Mouse (Mus musculus): ENCODE measurements around the gene Cyp26b1.

The Cyp26b1 gene

DNA sequence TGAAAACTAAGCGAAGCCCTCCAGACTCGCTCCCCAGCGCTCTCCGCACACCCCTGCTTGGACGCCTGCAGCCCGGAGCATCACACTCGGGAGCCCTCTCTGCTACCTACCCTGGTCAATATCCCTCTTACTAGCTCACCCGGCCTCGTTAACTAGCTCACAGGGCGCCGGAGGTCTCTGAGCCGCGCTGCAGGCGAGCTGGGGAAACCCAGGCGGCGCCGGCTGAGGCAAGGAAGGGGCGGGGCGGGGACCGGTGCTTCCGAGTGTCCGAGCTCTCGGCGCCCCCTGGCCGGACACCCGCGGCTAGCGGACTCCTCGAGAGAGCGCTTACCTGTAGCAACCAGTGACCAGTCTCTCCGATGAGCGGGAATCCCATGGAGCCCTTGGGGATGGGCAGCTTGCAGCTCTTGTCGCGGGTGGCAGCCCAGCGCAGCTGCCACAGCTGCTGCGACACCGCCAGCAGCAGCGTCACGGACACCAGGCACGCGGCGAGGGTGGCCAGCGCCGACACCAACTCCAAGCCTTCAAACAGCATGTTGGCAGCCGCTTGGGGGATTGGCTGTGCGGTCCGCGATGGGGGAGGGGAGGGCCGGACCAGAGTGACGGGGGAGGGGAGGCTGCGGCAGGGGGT, 6.1 kb downstream of the Cyp26b1 start:
- DNase-seq (ENCODE audit: low read depth) = peak; percentile 74

DNA sequence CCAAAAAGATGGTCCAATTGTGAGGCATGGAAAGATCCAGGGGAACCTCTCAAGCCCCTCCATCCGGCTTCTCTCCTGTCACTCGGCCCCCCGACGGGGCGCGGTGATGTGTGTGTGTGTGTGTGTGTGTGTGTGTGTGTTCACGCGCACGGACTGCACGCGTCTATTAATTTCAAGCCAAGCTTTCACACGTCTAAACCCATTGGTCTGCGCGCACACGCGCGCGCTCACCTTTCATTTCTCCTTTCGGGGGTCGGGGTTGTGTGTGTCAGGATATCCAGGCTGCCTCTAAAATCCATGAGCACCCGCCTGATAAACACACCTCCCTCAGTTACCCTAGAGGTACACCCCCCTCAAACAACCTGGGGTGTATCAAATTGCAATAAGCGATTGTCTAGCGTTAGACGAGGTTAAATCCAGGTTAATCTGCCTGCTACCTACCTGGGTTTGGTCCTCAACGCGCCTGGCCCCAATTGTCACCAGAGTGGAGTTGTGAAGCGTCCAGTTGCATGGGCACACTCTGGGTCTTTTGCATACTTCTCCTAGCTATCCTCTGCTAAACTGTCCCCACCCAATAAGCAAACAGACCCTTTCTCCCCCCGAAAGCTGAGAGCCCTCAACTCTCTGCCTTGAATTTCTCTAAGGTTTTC, 7.0 kb downstream of the Cyp26b1 start:
- DNase-seq (ENCODE audit: low read depth) = peak; percentile 6

DNA sequence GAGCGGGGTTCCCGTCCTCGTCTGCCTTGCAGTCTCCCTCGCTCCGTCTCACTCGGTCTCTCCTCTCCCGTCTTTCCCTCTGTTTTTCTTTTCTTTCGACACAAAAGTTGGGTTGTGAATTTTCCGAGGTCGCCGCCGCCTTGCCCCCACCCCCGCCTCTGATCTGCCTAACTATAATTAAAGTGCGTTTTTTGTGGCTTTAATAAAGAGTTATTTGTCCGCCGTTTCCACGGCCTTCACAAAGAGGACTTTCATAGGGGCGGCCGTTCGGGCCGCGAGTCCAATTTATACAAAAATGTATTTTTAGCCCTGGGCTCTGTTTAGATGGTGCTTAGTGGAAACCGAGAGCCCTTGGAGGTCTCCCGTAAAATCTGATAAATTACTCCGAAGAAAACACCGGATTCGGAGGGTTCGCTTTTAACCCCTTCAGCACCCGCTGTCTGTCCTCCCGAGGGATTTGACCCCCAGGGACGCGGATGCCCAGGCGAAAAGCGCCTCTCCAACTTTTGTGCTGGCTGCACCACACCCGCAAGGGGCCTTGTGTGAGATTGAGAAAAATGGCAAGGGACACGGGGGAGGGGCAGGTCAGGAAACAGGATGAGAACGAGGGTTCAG, 7.9 kb downstream of the Cyp26b1 start:
- DNase-seq (ENCODE audit: low read depth) = peak; percentile 21

DNA sequence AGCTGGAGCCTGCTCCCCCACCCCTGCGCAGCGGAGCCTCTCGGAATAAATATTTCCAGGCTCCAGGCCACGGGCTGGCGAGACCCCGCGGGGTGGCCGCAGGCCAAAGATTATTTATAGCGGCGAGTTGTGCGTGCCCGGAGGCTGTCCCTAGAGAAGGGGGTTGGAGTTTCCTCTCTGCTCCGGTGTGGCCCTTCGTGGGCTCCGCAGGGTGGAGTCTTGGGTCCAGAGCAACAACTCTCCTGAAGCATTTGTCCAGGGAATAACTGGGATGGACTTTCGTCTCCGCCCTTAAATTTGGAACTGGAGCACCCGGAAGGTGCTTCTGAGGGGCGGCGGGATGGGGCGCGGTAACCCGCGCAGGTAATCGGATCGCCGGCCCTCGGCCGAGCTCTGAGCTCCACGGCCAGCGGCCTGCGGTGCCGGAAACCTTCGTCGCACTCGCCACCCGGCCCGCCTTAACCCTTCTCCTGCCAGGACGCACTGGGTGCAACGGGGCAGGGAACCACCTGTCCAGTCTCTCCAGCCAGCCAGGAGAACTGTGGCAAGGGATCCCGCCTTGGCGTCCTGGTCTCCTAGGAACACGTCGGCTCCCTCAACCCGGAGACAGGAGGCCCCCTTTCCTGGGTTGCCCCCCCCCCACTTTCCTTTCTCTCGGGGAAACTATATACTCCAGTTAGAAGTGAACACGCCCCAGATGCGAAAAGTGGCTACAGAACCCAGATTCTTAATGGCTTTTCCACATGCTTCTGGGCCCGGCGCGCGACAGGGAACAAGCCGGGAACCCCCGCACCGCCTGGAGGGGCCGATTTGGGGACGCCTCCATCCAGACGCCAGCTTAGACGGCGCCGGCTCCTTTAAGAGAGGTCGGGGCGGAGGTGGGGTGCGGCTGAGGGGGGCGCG, 8.7 kb downstream of the Cyp26b1 start:
- peak; percentile 17 for DNase-seq (ENCODE audit: low read depth)

DNA sequence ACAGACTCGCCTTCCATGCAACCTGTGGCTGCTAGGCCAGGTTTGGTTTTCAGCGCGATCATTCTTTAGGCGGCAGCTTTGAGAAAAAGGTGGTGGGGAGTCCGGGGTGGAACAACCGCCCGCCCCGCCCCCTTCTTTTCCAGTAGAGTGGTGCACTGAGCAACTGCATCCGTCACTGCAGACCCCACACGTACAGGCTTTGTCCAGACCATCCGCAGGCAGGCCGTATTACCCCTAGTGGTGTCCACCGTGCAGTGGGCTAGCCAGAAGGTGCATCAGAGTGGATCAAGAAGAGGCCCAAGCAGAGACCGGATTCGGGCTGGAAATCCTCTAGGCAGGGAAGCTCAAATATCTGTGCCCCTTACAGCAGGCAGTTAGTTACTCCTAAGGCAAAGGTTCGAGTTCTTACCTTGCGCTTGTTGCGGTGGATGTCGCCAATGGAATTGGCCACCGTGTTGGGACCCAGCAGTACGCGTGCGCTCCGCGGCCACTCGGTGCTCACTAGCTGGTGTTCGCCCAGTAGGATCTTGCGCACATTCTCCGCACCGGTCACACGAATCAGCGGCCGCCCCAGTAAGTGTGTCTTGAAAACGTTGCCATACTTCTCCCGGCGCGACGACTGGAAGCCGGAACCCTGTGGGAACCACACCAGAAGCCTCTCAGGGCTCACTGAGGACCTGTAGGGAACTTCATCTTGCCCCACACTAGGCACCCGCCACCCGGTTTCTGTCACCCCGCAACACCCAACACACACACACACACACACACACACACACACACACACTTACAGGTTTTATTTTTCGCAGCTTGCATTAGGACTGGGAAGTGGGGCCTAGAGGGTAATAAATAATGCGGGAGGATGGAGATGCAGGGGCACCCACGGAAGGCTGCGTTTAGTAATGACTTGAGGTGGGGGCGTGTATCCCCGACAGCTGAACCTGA, 9.6 kb downstream of the Cyp26b1 start:
- peak; percentile 6 for DNase-seq (ENCODE audit: low read depth)

DNA sequence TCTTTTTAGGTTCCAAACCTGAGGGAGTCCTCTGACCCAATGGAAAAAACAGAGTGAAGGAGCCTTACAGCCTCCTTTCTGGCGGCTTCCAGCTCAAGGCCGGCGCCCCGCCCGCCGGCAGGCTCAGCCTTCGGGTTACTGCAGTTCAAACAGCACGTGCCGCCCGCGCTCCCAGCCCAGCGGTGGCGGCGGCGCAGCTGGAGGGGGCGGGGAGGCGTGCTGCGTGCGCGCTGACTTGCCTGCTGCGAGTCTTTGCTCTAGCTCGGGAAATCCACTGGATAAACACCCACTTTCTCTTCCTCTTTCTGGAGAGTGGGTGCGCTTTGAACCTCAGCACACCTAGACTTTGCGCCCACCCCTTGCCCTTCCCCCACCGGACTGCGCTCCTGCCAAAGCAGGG, 10.3 kb downstream of the Cyp26b1 start:
- DNase-seq (ENCODE audit: low read depth) = peak; percentile 60

DNA sequence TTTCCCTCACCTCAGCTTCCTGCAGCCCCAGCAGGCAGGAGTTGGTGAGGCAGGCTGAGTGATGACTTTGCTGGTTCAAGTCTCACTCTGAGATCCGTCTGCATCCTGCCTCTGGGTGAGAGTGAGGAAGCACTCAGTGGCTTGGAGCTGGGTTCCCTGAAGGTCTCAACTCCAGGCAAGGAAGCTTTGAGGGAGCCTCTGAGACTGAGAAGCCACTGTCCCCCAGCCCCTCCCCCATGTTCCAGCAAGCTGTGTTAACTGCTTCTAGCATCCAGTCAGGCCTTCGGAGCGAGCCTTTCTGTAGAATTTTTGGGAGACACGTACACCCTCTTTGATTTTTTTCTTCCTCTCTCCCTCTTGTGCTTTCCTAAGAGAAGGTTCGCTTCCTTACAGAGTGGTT, 10.9 kb downstream of the Cyp26b1 start:
- no peak for DNase-seq (ENCODE audit: low read depth)

DNA sequence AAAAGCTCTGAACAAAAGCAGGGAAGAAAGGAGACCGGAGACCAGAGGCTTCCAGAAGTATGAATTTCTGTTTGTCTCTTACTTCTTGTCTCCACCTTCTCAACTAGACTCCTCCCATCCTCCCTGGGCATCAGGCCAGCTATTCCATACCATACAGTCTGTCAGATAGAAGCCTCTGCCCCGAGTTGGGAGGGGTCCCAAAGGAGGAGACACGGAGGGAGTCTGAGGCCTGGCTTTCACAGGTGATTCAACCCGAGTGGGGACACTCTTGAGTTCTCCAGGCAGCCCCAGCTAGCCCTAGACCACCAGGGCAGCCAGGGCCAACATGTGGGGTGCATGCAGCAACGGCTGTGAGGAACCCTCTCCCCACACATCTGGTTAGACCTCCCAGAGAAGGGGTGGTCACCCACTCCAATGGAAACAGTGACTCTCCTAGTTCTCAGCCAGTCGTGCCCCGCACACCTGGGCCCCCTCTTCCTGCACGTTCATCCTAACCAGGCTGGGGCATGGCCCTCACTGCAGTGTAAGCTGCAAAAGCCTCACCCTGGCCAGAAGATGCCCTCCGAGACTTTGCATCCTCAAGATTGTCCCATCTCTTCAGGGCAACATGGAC, 11.8 kb downstream of the Cyp26b1 start:
- no peak for DNase-seq (ENCODE audit: low read depth)

DNA sequence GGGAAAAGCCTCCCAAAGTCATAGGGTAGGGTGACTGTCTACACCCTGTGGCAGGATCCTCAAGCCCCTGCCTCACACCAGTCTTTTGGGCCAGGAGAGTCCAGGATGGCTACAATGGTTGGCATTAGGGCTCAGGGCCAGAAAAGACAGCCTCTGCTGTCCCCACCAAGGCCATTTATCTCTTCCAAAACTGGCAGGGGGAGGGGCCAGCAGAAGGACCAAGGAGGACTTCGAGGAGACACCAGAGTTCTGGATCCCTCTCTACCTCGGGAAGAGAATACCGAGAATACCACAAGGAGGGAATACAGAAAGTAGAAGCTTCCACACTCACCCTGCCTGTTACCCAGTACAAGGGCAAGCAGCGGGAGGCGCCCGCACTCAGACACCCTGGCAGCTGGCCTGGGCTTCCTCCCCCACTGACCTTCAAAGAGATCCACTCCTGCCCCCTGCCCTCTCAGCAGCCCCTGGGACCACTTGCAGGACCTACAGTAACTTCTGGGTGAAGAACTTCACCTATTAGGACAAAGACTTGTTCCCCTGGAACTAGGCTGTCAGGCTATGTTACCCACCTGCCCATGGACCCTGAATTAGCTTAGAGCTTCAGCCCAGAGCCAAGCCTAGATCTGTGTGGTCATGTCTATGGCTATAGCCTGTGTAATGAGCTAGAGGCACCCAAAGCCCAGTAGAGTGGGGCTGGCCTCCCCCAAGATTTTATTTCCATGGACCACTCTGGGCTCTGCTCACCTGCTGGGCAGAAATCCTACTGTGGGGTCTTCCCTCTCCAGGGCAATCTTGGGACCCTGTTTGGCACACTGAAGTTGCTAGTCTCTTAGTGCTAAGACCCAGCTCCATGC, 12.5 kb downstream of the Cyp26b1 start:
- DNase-seq (ENCODE audit: low read depth) = no peak

DNA sequence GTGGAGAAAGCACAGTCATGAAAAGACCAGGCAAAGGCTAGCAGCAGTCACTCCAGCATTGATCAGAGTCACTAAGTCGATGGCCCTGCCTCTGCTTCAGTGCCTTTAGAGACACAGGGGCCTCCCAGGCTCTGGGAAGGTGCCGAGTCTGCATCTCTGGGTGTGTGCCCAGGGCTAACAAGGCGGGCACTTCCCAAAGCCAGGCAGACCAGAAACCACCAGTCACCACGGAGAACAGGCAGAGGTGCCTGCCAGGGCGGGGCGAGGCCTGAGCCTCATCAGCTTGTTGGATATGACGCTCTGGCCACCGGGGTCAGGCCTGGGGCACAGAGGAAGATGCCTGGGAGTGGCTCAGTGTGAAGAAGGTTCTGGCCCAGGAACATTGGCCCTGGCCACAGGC, 14.2 kb downstream of the Cyp26b1 start:
- no peak for DNase-seq (ENCODE audit: low read depth)

DNA sequence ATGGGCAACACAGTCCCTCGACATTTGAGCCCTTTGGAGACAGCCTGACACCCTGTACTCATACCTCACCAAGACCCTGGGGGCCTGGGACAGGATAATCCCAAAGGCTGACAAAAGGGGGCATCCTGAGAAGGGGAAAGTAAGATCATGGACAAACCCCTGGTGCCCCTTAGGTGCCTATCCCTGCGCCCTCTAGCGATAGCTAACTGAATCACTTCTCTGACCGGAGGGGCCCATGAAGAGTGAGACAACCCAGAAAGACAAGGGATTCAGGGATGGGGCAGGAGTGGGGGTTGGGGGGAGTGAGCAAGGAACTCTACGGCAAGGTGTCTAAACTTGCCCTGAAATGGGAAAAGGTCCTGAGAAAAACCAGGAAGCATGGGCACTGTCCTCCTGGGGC, 14.8 kb downstream of the Cyp26b1 start:
- DNase-seq (ENCODE audit: low read depth) = no peak

DNA sequence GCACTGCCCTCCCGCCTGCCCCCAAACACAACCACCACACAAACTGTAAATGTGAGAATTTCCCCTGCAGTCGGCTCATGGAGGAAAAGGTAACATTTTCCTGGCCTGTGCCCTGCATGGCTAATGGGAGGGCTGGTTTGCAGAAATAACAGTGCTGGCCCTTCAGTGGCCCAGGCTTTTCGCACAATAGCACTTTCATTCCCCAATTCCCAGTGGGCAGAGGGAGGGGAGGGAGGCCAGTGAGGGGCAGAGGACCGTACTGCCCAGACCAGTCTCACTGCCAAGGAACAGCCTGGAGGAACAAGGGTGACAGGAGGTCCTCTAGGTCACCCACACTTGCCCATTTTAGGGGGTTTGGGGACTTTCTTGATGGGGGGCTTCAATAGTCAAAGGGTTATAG, 15.8 kb downstream of the Cyp26b1 start:
- no peak for DNase-seq (ENCODE audit: low read depth)

DNA sequence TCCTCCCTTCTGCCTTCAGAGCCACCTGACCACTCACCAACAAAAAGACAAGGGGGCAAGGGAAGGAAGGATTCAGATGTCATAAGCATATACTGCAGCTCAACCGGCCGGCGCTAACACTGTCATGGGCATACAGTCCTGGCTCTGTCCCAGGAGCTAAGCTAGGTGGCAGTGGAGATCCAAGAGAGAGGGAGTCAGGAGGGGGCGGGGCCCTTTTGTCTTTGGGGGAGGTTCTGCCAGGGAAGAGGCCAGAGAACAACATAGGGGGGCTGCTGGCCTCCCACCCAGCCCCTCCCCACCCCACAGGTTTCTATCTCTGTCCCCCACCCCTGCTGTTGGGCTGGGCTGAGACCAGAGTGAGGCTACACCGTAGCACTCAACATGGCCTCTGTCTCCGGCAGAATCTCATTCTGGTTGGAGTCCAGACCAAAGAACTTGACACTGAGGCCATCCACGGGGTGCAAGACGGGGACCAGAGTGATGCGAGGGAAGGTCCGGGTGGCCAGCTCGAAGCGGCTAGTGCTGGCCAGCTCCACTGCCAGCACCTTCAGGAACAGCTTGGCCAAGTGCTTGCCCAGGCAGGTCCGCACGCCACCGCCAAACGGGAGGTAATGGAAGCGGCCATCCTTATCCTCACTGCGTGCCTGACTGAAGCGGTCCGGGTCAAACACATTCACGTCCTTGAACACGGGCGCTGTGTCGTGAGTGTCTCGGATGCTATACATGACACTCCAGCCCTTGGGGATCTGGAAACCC, 19.6 kb downstream of the Cyp26b1 start:
- DNase-seq (ENCODE audit: low read depth) = peak; percentile 48

DNA sequence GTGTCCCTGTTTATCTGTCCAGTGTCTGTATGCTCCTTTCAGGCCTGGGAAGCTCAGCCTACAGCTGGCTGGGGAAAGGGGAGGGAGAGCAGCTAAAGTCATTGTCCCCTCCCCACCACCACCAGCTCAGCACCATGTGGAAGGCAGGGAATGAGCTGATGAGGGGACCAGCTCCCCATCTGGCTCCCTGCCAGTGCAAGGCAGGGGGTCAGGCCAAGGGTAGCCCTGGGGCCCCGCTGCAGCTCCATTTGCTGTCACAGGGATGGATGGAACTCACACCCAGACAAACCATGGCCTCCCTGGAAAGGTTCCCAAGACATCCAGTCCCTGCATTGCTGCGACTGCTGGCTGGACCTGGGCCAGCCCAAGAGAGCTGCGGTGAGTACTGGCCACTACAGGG, 23.7 kb downstream of the Cyp26b1 start:
- DNase-seq (ENCODE audit: low read depth) = no peak

DNA sequence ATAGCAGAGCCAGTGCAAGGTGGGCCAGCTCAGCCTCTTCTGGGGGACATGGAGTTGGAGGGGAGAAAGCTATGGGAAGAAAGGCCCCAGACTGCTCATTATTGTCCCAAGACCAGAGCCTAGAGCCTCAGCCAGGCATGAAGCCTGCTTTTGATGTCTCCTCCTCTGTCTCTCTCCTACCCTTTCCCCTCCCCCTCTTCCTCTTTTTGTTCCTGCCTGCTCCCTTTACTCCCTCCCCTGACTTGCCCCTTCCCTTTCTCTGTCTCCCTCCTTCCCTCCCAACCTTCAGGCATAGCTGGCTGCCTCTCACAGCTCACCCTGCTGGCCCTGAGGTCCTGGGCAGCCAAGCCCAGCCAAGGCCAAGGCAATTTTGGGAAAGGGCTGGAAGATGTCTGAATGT, 24.1 kb downstream of the Cyp26b1 start:
- DNase-seq (ENCODE audit: low read depth) = peak; percentile 71

DNA sequence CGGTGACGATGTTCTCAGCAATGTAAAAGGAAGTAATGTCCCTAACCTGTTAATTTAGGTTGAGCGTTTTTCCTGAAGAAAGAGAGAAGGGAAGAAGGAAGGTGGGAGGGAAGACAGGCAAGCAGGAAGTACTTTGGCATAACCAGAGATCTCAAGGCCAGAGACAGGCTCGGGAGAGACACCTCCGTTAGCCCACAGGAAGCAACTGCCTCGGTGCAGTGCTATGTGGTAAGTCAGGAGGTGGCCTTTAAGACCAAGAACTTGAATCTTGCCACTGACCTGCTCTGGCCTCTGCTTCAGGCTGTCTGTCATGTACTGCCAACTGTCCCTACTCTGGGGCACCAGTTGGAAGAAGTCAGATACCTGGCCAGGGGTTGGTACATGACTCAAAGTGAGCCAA, 24.8 kb downstream of the Cyp26b1 start:
- DNase-seq (ENCODE audit: low read depth) = peak; percentile 87

DNA sequence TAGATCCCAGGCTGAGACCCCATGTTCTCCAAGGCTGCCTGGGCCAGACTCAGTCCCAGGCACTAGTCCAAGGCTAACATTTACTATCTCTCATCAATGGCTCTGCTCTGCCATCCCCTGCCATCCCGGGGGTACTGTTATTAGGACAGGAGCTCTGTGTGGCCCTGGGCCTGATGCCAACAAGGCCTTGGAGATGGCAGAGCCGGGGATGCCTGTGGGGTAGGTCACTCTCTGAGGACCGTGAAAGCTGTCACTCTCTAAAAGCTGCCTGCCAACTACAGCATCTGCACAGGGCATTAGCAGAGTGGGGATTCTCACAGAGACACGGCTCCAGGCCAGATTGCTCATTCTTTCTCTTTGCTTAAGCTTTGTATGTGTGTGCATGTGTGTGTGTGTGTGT, 26.0 kb downstream of the Cyp26b1 start:
- DNase-seq (ENCODE audit: low read depth) = no peak

DNA sequence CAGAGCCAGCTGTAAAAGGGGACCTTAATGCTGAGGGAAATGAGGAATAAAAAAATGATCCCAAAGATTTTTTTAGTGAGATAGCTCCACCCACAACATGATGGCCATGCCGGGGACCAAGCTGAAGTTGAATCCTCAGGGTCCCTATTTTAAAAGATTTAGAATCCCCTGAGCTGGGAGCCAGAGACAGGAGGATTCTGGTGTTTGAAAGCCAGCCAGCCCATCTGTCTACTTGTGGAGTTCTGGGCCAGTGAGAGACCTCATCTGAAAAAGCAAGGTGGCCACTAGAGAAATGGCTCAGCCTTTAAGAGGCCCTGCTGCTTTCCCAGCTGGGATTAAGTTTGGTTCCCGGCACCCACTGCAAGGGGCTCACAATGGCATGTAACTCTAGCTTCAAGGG, 26.9 kb downstream of the Cyp26b1 start:
- DNase-seq (ENCODE audit: low read depth) = no peak

DNA sequence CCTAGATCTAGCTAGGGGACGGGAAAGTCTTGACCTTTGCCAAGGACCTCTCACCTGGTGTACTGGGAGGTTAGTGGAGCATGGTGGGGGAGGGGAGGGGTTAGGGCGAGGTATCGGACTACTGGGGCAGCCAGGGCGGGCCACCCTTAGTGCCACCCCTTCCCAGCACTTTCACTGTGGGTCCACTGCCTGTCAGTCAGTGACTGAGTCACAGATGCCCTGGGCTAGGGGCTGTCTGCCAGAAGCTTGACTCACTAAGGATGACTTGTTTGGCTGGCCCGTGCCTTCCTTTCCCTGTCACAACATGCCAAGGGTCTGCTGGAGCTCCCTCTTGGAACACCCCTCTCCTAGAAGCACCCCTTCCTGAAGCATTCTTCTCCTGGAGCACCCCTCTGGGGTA, 28.5 kb downstream of the Cyp26b1 start:
- DNase-seq (ENCODE audit: low read depth) = no peak
